Mouse (Mus musculus): ENCODE measurements around the gene Nrxn3.

- TF ChIP-seq CTCF (IDR thresholded peaks at IDR 0.05; ENCODE audit: extremely low read depth, insufficient read length, insufficient replicate concordance, low read depth, low read length) (no peak), POLR2A (IDR thresholded peaks at IDR 0.05; ENCODE audit: low read depth, low read length) (no peak)
Measured at GRCm38 (mm10) chr12:88931713-88932112, 209.0 kb downstream of the Nrxn3 start.
